Mouse (Mus musculus): Measurements from ENCODE around the gene Avpr2. TPM values are rescaled to one million over a fixed set of nuclear protein-coding genes. Genes with fewer than 3 reads are reported as not detected.

Avpr2 gene
- polyA plus RNA-seq, 1 experiment: 0.02 TPM

DNA sequence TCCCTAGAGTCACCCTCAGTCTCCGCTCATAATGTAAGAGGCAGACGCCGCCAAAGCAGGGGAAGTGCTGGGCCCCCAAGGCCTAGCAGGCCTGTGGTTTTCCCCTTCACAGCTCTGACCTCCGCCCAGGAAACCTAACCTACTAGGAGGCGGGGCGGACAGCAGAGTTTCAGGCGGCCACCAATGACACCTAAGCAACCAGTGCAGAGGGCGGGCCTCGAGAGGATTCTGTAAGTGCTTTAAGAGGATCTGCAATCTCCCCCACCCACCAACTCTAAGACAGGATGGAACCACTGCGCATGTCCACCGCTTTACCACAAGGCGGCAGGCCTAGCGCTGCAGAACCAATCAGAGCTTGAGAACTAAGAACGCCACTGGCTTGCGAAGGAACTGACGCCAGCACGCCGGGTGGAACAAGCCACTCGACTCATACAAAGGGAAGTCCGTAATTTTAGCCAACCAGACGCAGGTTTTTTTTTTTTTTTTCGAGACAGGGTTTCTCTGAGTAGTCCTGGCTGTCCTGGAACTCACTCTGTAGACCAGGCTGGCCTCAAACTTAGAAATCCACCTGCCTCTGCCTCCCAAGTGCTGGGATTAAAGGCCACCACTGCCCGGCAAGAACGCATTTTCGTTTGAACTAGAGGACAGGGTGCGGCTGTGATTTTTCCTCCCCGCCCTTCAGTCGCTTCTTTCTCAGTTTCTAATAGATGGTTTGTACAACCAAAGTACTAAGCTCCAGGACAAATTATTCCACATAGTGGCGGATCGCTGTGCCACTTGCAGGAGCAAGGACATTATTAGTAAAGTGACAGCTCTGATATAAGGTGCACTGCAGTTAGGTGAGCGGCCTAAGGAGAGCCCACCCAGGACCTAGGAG lies 23.2 kb downstream of the Avpr2 start:
- Histone ChIP-seq H3K79me3 (ENCODE audit: low read depth) (peaks cover 5% of the 10 kb centered on the region), H3ac (ENCODE audit: control insufficient read depth, insufficient read length, low read depth) (peak overlapping the region; percentile 35), H3K36me3 (ENCODE audit: control insufficient read depth, insufficient read depth) (peaks cover 24% of the 10 kb centered on the region), H3K27me3 (ENCODE audit: control insufficient read depth, insufficient read depth, insufficient read length) (no peaks in the 10 kb centered on the region), H3K4me3 (ENCODE audit: insufficient read depth, poor library complexity, severe bottlenecking) (no peak overlapping the region), H3K79me2 (ENCODE audit: control insufficient read depth, insufficient read depth) (peaks cover 11% of the 10 kb centered on the region)
- TF ChIP-seq CEBPB (IDR thresholded peaks at IDR 0.05; ENCODE audit: low read depth) (no peak), CTCF (IDR thresholded peaks at IDR 0.05; ENCODE audit: control insufficient read depth, insufficient read depth, insufficient read length) (no peak)

- H3K79me2 ChIP-seq (ENCODE audit: control insufficient read depth, insufficient read depth): peaks cover 26% of the 10 kb centered on the region
- H3K4me3 ChIP-seq (ENCODE audit: insufficient read depth, poor library complexity, severe bottlenecking): no peak overlapping the region
- H3K27me3 ChIP-seq (ENCODE audit: control insufficient read depth, insufficient read depth, insufficient read length): no peaks in the 10 kb centered on the region
- no peak for TF ChIP-seq USF1 (IDR thresholded peaks at IDR 0.05; ENCODE audit: low read depth)
- TF ChIP-seq MAX (IDR thresholded peaks at IDR 0.05): no peak
- TF ChIP-seq CEBPB (IDR thresholded peaks at IDR 0.05; ENCODE audit: low read depth): no peak
- no peak for TF ChIP-seq FOSL1 (IDR thresholded peaks at IDR 0.05; ENCODE audit: insufficient read depth, low read length, poor library complexity, severe bottlenecking)
- TF ChIP-seq CTCF (IDR thresholded peaks at IDR 0.05; ENCODE audit: control insufficient read depth, insufficient read depth, insufficient read length): no peak
- TF ChIP-seq MYOG (IDR thresholded peaks at IDR 0.05; ENCODE audit: control insufficient read depth, extremely low read depth, insufficient read length): no peak
- no peak for TF ChIP-seq MYOD1 (IDR thresholded peaks at IDR 0.05; ENCODE audit: control insufficient read depth, insufficient read length, low read depth)
- H3K36me3 ChIP-seq (ENCODE audit: control insufficient read depth, insufficient read depth): peaks cover 25% of the 10 kb centered on the region
- H3K79me3 ChIP-seq (ENCODE audit: low read depth): peaks cover 18% of the 10 kb centered on the region
- no peak overlapping the region for H3ac ChIP-seq (ENCODE audit: control insufficient read depth, insufficient read length, low read depth)
These were observed 25.0 kb downstream of the Avpr2 start for GRCm38 (mm10) chrX:73916945-73917344.

DNA sequence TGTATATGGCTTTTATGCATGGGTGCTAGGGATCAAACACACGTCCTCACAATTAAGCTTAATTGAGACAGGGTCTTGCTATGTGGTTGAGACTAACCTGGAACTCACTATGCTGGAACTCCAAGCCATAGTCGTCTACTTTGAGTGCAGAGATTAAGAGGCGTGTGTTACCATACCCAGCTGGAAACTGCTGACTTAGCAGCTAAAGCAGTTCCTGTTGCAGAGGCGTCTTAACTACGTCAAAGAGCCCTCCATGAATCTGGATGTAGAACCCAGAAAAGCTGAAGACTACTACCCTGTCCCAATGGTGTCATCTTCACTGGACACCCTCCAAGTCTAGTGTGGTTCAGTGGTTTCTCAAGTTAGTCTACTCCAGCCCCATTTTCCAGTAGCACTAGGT lies 26.7 kb downstream of the Avpr2 start:
- peaks cover 25% of the 10 kb centered on the region for H3K36me3 ChIP-seq (ENCODE audit: control insufficient read depth, insufficient read depth)
- no peaks in the 10 kb centered on the region for H3K27me3 ChIP-seq (ENCODE audit: control insufficient read depth, insufficient read depth, insufficient read length)
- no peak overlapping the region for H3ac ChIP-seq (ENCODE audit: control insufficient read depth, insufficient read length, low read depth)
- TF ChIP-seq MYOD1 (IDR thresholded peaks at IDR 0.05; ENCODE audit: control insufficient read depth, insufficient read length, low read depth) (no peak), MYOG (IDR thresholded peaks at IDR 0.05; ENCODE audit: control insufficient read depth, extremely low read depth, insufficient read length) (no peak), CEBPB (IDR thresholded peaks at IDR 0.05; ENCODE audit: low read depth) (no peak)
- H3K79me3 ChIP-seq (ENCODE audit: low read depth): peaks cover 18% of the 10 kb centered on the region
- peaks cover 26% of the 10 kb centered on the region for H3K79me2 ChIP-seq (ENCODE audit: control insufficient read depth, insufficient read depth)
- no peak overlapping the region for H3K4me3 ChIP-seq (ENCODE audit: insufficient read depth, poor library complexity, severe bottlenecking)

DNA sequence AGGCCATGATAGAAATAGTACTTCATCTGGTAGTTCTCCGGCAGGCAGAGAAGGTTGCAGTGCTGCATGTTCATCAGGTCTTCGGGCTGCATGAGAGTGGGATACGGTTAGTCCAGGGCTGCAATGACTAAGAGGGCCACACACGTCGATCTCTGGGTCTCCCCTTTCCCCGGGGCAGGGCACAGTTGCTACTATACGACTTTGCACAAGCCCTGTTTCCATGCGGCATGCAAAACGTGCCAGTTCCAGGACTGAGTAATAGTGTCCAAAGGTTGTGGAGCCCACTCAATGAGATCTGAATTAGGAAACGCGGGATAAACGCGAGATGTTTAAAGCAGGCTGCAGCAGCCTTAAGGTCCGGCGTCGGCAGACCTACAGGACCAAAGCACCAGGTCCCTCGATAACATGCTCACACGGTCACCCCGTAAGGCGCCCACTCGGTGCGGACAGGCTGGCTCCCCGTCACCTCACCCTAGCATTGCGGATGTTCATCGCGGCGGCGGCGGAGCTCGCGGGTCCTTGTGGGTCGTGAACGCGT lies 29.5 kb downstream of the Avpr2 start:
- peaks cover 25% of the 10 kb centered on the region for H3K36me3 ChIP-seq (ENCODE audit: control insufficient read depth, insufficient read depth)
- peak overlapping the region; percentile 96 for H3ac ChIP-seq (ENCODE audit: control insufficient read depth, insufficient read length, low read depth)
- H3K79me2 ChIP-seq (ENCODE audit: control insufficient read depth, insufficient read depth): peaks cover 26% of the 10 kb centered on the region
- TF ChIP-seq USF1 (IDR thresholded peaks at IDR 0.05; ENCODE audit: low read depth): no peak
- TF ChIP-seq MYOG (IDR thresholded peaks at IDR 0.05; ENCODE audit: control insufficient read depth, extremely low read depth, insufficient read length): no peak
- TF ChIP-seq MAX (IDR thresholded peaks at IDR 0.05): no peak
- TF ChIP-seq CEBPB (IDR thresholded peaks at IDR 0.05; ENCODE audit: low read depth): no peak
- TF ChIP-seq MYOD1 (IDR thresholded peaks at IDR 0.05; ENCODE audit: control insufficient read depth, insufficient read length, low read depth): no peak
- no peak for TF ChIP-seq FOSL1 (IDR thresholded peaks at IDR 0.05; ENCODE audit: insufficient read depth, low read length, poor library complexity, severe bottlenecking)
- no peak for TF ChIP-seq CTCF (IDR thresholded peaks at IDR 0.05; ENCODE audit: control insufficient read depth, insufficient read depth, insufficient read length)
- no peaks in the 10 kb centered on the region for H3K27me3 ChIP-seq (ENCODE audit: control insufficient read depth, insufficient read depth, insufficient read length)
- H3K79me3 ChIP-seq (ENCODE audit: low read depth): peaks cover 18% of the 10 kb centered on the region
- peak overlapping the region; percentile 57 for H3K4me3 ChIP-seq (ENCODE audit: insufficient read depth, poor library complexity, severe bottlenecking)

- Histone ChIP-seq H3ac (ENCODE audit: control insufficient read depth, insufficient read length, low read depth) (peak within 1 kb of the TSS; percentile 96), H3K79me2 (ENCODE audit: control insufficient read depth, insufficient read depth) (peaks cover 26% of the 10 kb centered on the region), H3K36me3 (ENCODE audit: control insufficient read depth, insufficient read depth) (peaks cover 25% of the 10 kb centered on the region), H3K27me3 (ENCODE audit: control insufficient read depth, insufficient read depth, insufficient read length) (no peaks in the 10 kb centered on the region), H3K79me3 (ENCODE audit: low read depth) (peaks cover 18% of the 10 kb centered on the region), H3K4me3 (ENCODE audit: insufficient read depth, poor library complexity, severe bottlenecking) (peak within 1 kb of the TSS; percentile 57)
- TF ChIP-seq FOSL1 (IDR thresholded peaks at IDR 0.05; ENCODE audit: insufficient read depth, low read length, poor library complexity, severe bottlenecking) (no peak), MAX (IDR thresholded peaks at IDR 0.05) (peak; percentile 47)
These were observed 30.1 kb downstream of the Avpr2 start, which contains the start of the genes Arhgap4 and Naa10 for GRCm38 (mm10) chrX:73921823-73922549. TSS of gene Arhgap4 (minus strand) at chrX:73921870. TSS of gene Naa10 (minus strand) at chrX:73921944.

All from C2C12 (cell line).